In the genomic region with DNA sequence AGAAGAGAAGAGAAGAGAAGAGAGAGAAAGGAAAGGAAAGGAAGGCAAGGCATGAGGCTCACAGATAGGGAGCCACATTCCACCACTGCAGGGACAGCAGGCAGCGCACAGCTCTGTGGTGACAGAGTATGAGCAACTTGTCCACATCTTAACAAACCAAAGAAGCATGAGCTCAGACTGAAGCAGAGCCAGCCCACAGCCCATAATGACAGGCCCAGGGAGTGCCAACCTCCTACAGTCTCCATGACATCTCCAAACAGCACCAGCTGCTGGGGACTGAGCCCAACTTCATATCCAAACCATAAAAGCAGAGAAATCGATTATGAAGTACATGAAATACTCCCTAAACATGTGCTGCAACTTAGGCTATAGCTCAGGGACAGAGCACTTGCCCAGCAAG, we compare ENCODE assay signal across 19 mouse cellular contexts. TPM values are rescaled to one million over a fixed set of nuclear protein-coding genes. Genes with fewer than 3 reads are reported as not detected.
DNase-seq lines count a peak whose midpoint lies in the region.
"Had no signal": no experiment of that assay in that cellular context is flagged by ENCODE, and none has a peak within 500 bp of the region (broad histone marks: within the 10 kb centered on the region; RNA-seq: fewer than 3 reads in every experiment).

No protein-coding gene starts in this region.

- H3K9me3 ChIP-seq in hindbrain, embryonic 10.5 days, result no peaks in the 10 kb centered on the region
- H3K9me3 ChIP-seq: forebrain, embryonic 13.5 days; liver, embryonic 12.5 days; midbrain, embryonic 13.5 days had no signal

- DNase-seq in layer of hippocampus, adult 11-12 months (ENCODE audit: low spot score), result peak; percentile 59
- no peak for DNase-seq in layer of hippocampus, postnatal 25 days (ENCODE audit: extremely low spot score in 1 of 2, low spot score in 1 of 2)
- DNase-seq in brain, adult 2 months (ENCODE audit: low read depth, low spot score), result peak; percentile 77
- peak; percentile 61 to 64 for DNase-seq in layer of hippocampus, adult 8-10 months (ENCODE audit: low spot score in 2 of 2)
- peak; percentile 27 for DNase-seq in right cerebral cortex, postnatal 14 days
- no peak for DNase-seq in urinary bladder, postnatal 14 days (ENCODE audit: low spot score)
- no peak for DNase-seq in hindbrain, embryonic 10.5 days (ENCODE audit: low spot score)
- DNase-seq: adrenal gland, postnatal 14 days; B cell, adult 2 months; cerebellum, adult 9-11 months; gastrocnemius, postnatal 10 days; kidney, adult 9 months; kidney, postnatal 36 days; lung, embryonic 14.5 days; lung, postnatal 4 days; thymus, postnatal 4 days had no signal

- H3K27ac ChIP-seq in hindbrain, embryonic 10.5 days, result no peak overlapping the region
- H3K27ac ChIP-seq: forebrain, embryonic 13.5 days; liver, embryonic 12.5 days; midbrain, embryonic 13.5 days had no signal

- H3K4me1 ChIP-seq in hindbrain, embryonic 10.5 days (replicated peaks), result no peaks in the 10 kb centered on the region
- H3K4me1 ChIP-seq: forebrain, embryonic 13.5 days; midbrain, embryonic 13.5 days had no signal

- no peaks in the 10 kb centered on the region for H3K27me3 ChIP-seq in hindbrain, embryonic 10.5 days (ENCODE audit: insufficient read depth, poor library complexity, severe bottlenecking)
- H3K27me3 ChIP-seq: midbrain, embryonic 13.5 days had no signal

- no peaks in the 10 kb centered on the region for H3K36me3 ChIP-seq in hindbrain, embryonic 10.5 days
- H3K36me3 ChIP-seq: liver, embryonic 12.5 days; midbrain, embryonic 13.5 days had no signal

- whole genome bisulfite sequencing in hindbrain, embryonic 10.5 days, result 80% methylated on average over 2 of the region's 2 CpGs

- no peak overlapping the region for H3K4me3 ChIP-seq in hindbrain, embryonic 10.5 days
- H3K4me3 ChIP-seq: forebrain, embryonic 13.5 days; liver, embryonic 12.5 days; midbrain, embryonic 13.5 days had no signal

RNA-seq across cellular contexts. Expression of a gene that starts 11.7 kb away (rescaled TPM):
- total RNA-seq in layer of hippocampus, postnatal 25 days (2021), result 1 to 10 TPM; 4.0 to 4.7 TPM
- total RNA-seq in layer of hippocampus, adult 8-10 months (2022), result 1 to 10 TPM; 3.0 to 7.8 (median 6.2) TPM
- polyA plus RNA-seq in hindbrain, embryonic 10.5 days (2016; fragmentation: Nextera tagmentation; extraction: Ambion mirVana), result 8.3 and 9.2 TPM in 2 replicates

RNA-seq across cellular contexts. Expression of a gene that starts 46.8 kb away (rescaled TPM):
- total RNA-seq in layer of hippocampus, postnatal 25 days (2021), result 10 to 100 TPM; 60.2 to 76.4 TPM
- 10 to 100 TPM; 70.5 to 85.6 (median 78.1) TPM for total RNA-seq in layer of hippocampus, adult 8-10 months (2022)
- polyA plus RNA-seq in hindbrain, embryonic 10.5 days (2016; fragmentation: Nextera tagmentation; extraction: Ambion mirVana), result 25.3 and 31.0 TPM in 2 replicates

Comparison
In these comparisons a context has a peak if more than half of its experiments do, and no peak if none do; other contexts are left out.
1. DNase-seq: peak in layer of hippocampus, adult 11-12 months (single experiment), brain, adult 2 months (single experiment), layer of hippocampus, adult 8-10 months (2 of 2) and right cerebral cortex, postnatal 14 days (single experiment); none in layer of hippocampus, postnatal 25 days (0 of 2), urinary bladder, postnatal 14 days (single experiment) and hindbrain, embryonic 10.5 days (single experiment).